Mouse (Mus musculus) hindbrain, postnatal 0 days (tissue): ENCODE data around the gene Madd. TPM values are rescaled to one million over a fixed set of nuclear protein-coding genes. Genes with fewer than 3 reads are reported as not detected.

Source experiments
- ATAC-seq: fragments of 200-750 bp; cut with Nextera tagmentation; 2 replicates; pipeline ENCODE4 v1.8.0; 2017; ENCODE audit warnings: mild to moderate bottlenecking, moderate TSS enrichment, moderate library complexity
- DNase-seq: peaks from one replicate; pipeline ENCODE4 v3.0.0-alpha.2; 2015; ENCODE audit warnings: low spot score
- H3K27ac ChIP-seq: fragments of 300-500 bp; sonication (generic); 2 replicates; pipeline ENCODE4 v1.5.1; 2014; ENCODE audit warnings: mild to moderate bottlenecking
- H3K27me3 ChIP-seq: fragments of 300-500 bp; sonication (generic); 2 replicates; pipeline ENCODE4 v1.6.1; 2014; ENCODE audit warnings: low read length, mixed read lengths; ENCODE audit not compliant: insufficient read depth
- H3K36me3 ChIP-seq: fragments of 300-500 bp; sonication (generic); 2 replicates; pipeline ENCODE4 v1.6.1; 2014; ENCODE audit warnings: low read length, mixed read lengths; ENCODE audit not compliant: insufficient read depth
- H3K4me1 ChIP-seq: fragments of 300-500 bp; sonication (generic); 2 replicates; pipeline ENCODE4 v1.6.1; 2014; ENCODE audit warnings: antibody characterized with exemption, low read length, mixed read lengths; ENCODE audit not compliant: insufficient read depth
- H3K4me2 ChIP-seq: fragments of 300-500 bp; sonication (generic); 2 replicates; pipeline ENCODE4 v1.6.1; 2014; ENCODE audit warnings: low read depth, mild to moderate bottlenecking, low read length, moderate library complexity, mixed read lengths
- H3K4me3 ChIP-seq: fragments of 300-500 bp; sonication (generic); 2 replicates; pipeline ENCODE4 v1.5.1; 2014; ENCODE audit warnings: low read length
- H3K9ac ChIP-seq: fragments of 300-500 bp; sonication (generic); replicated peaks from 2 replicates; pipeline ENCODE4 v1.6.1; 2014; ENCODE audit warnings: mild to moderate bottlenecking, low read length, moderate library complexity, mixed read lengths
- H3K9me3 ChIP-seq: fragments of 300-500 bp; sonication (generic); 2 replicates; pipeline ENCODE4 v1.6.1; 2016; ENCODE audit warnings: low read length, mixed read lengths
- CTCF ChIP-seq: IDR thresholded peaks from 2 replicates; pipeline ENCODE4 v1.5.1; 2016; ENCODE audit warnings: antibody characterized with exemption, control low read depth, low read depth
- WGBS: fragments of 180-500 bp; shearing (Covaris S2); extraction: QIAGEN DNeasy Blood & Tissue Kit; methylation state at CpG from one replicate; pipeline ENCODE4 v1.1.7; 2014; 5-methylcytosine and 5-hydroxymethylcytosine counted together
- polyA plus RNA-seq: library from polyadenylated mRNA; unstranded; fragments of >200 nt; fragmentation: Nextera tagmentation; extraction: Ambion mirVana; gene quantifications from 2 replicates; pipeline ENCODE4 v1.2.1, GENCODE M21; 2015
- total RNA-seq: library from RNA; depleted of rRNA; stranded (reverse); fragments of >200 nt; gene quantifications from 2 replicates; pipeline ENCODE4 v1.2.3, GENCODE M21; 2014

The Madd gene
- total and polyA plus RNA-seq, 2 experiments from 2014 or later: 31.3 to 64.2 TPM

- TF ChIP-seq CTCF: no peak
- Histone ChIP-seq H3K4me1 (no peaks in the 10 kb centered on the region), H3K9ac (no peak overlapping the region), H3K4me3 (no peak overlapping the region), H3K27me3 (no peaks in the 10 kb centered on the region), H3K36me3 (no peaks in the 10 kb centered on the region), H3K9me3 (no peaks in the 10 kb centered on the region), H3K27ac (no peak overlapping the region), H3K4me2 (no peak overlapping the region)
- WGBS: 83% methylated on average over 6 of the region's 6 CpGs
- no peak for DNase-seq
- ATAC-seq: no peak
Measured at GRCm38 (mm10) chr2:91130126-91130525, 53.5 kb downstream of the Madd start.

- TF ChIP-seq CTCF: no peak
- Histone ChIP-seq H3K4me2 (no peak overlapping the region), H3K4me1 (no peaks in the 10 kb centered on the region), H3K27me3 (no peaks in the 10 kb centered on the region), H3K4me3 (no peak overlapping the region), H3K9me3 (no peaks in the 10 kb centered on the region), H3K27ac (no peak overlapping the region), H3K36me3 (no peaks in the 10 kb centered on the region), H3K9ac (no peak overlapping the region)
- DNase-seq (no peak), ATAC-seq (no peak)
- WGBS: 84% methylated on average over 5 of the region's 5 CpGs
Measured at GRCm38 (mm10) chr2:91128761-91129160, 54.9 kb downstream of the Madd start.

GRCm38 (mm10) chr2:91125101-91125500 lies 58.5 kb downstream of the Madd start:
- no peaks in the 10 kb centered on the region for H3K9me3 ChIP-seq
- H3K4me3 ChIP-seq: no peak overlapping the region
- DNase-seq (no peak), ATAC-seq (no peak)
- 89% methylated on average over 10 of the region's 10 CpGs for WGBS
- no peak overlapping the region for H3K4me2 ChIP-seq
- no peak overlapping the region for H3K27ac ChIP-seq
- H3K27me3 ChIP-seq: no peaks in the 10 kb centered on the region
- TF ChIP-seq CTCF: no peak
- no peaks in the 10 kb centered on the region for H3K36me3 ChIP-seq
- H3K9ac ChIP-seq: no peak overlapping the region
- H3K4me1 ChIP-seq: no peaks in the 10 kb centered on the region

GRCm38 (mm10) chr2:91123521-91123920 lies 60.1 kb downstream of the Madd start:
- Histone ChIP-seq H3K4me1 (no peaks in the 10 kb centered on the region), H3K4me2 (no peak overlapping the region), H3K27me3 (no peaks in the 10 kb centered on the region), H3K9ac (no peak overlapping the region), H3K4me3 (no peak overlapping the region), H3K27ac (no peak overlapping the region), H3K36me3 (no peaks in the 10 kb centered on the region), H3K9me3 (no peaks in the 10 kb centered on the region)
- no peak for TF ChIP-seq CTCF
- ATAC-seq (no peak), DNase-seq (no peak)
- WGBS: 75% methylated on average over 6 of the region's 6 CpGs

GRCm38 (mm10) chr2:91121497-91121896 lies 62.1 kb downstream of the Madd start:
- 65% methylated on average over 8 of the region's 8 CpGs for WGBS
- Histone ChIP-seq H3K9me3 (no peaks in the 10 kb centered on the region), H3K36me3 (no peaks in the 10 kb centered on the region), H3K9ac (no peak overlapping the region), H3K4me3 (no peak overlapping the region), H3K27ac (no peak overlapping the region), H3K4me1 (no peaks in the 10 kb centered on the region), H3K4me2 (no peak overlapping the region), H3K27me3 (no peaks in the 10 kb centered on the region)
- ATAC-seq (no peak), DNase-seq (no peak)
- no peak for TF ChIP-seq CTCF

- H3K9ac ChIP-seq: no peak overlapping the region
Measured at GRCm38 (mm10) chr2:91121011-91121410, 62.6 kb downstream of the Madd start.

GRCm38 (mm10) chr2:91120261-91120671 lies 63.4 kb downstream of the Madd start:
- Histone ChIP-seq H3K4me3 (no peak overlapping the region), H3K9ac (no peak overlapping the region), H3K9me3 (no peaks in the 10 kb centered on the region), H3K27me3 (no peaks in the 10 kb centered on the region), H3K36me3 (no peaks in the 10 kb centered on the region), H3K4me2 (no peak overlapping the region), H3K27ac (no peak overlapping the region), H3K4me1 (no peaks in the 10 kb centered on the region)
- no peak for ATAC-seq
- no peak for DNase-seq
- WGBS: 61% methylated on average over 6 of the region's 6 CpGs
- TF ChIP-seq CTCF: no peak

More at GRCm38 (mm10) chr2:91121011-91121410, 62.6 kb downstream of the Madd start:
- no peak overlapping the region for H3K4me2 ChIP-seq
- no peak for ATAC-seq
- no peak overlapping the region for H3K4me3 ChIP-seq
- no peaks in the 10 kb centered on the region for H3K9me3 ChIP-seq
- no peaks in the 10 kb centered on the region for H3K27me3 ChIP-seq
- no peak for TF ChIP-seq CTCF
- H3K27ac ChIP-seq: no peak overlapping the region
- no peaks in the 10 kb centered on the region for H3K36me3 ChIP-seq
- DNase-seq: no peak
- 86% methylated on average over 6 of the region's 6 CpGs for WGBS
- no peaks in the 10 kb centered on the region for H3K4me1 ChIP-seq
